Mouse (Mus musculus): ENCODE results near the gene Rxrg.

GRCm38 (mm10) chr1:167553959-167554526 lies 44.1 kb upstream of the Rxrg start:
- no peak for TF ChIP-seq CTCF (IDR thresholded peaks at IDR 0.05; ENCODE audit: low read depth)
- TF ChIP-seq EP300 (IDR thresholded peaks at IDR 0.05; ENCODE audit: low read depth) = no peak
